Mouse (Mus musculus): ENCODE results near the gene Omg. TPM values are rescaled to one million over a fixed set of nuclear protein-coding genes. Genes with fewer than 3 reads are reported as not detected.

Omg gene
- polyA plus RNA-seq, 1 experiment from 2014 or later: 1.4 TPM

GRCm38 (mm10) chr11:79527739-79528384, 24.0 kb upstream of the Omg start:
- H3K36me3 ChIP-seq: peaks cover 8% of the 10 kb centered on the region; the same call in 1 of the 2 replicates
- H3K4me3 ChIP-seq: no peak overlapping the region
- no peak overlapping the region for H3K9ac ChIP-seq
- no peaks in the 10 kb centered on the region for H3K4me1 ChIP-seq
- H3K4me2 ChIP-seq (replicated peaks): no peak overlapping the region
- no peaks in the 10 kb centered on the region for H3K9me3 ChIP-seq (replicated peaks)
- 93% methylated on average over 5 of the region's 5 CpGs for WGBS
- H3K27ac ChIP-seq: no peak overlapping the region
- ATAC-seq (ENCODE audit: low FRiP score): no peak
- no peaks in the 10 kb centered on the region for H3K27me3 ChIP-seq

- Histone ChIP-seq H3K4me2 (replicated peaks) (no peak overlapping the region), H3K4me3 (no peak overlapping the region), H3K9me3 (replicated peaks) (no peaks in the 10 kb centered on the region), H3K36me3 (peaks cover 8% of the 10 kb centered on the region; the same call in 1 of the 2 replicates), H3K9ac (no peak overlapping the region), H3K4me1 (no peaks in the 10 kb centered on the region), H3K27ac (no peak overlapping the region), H3K27me3 (no peaks in the 10 kb centered on the region)
- ATAC-seq (ENCODE audit: low FRiP score): no peak
- WGBS: 87% methylated on average over 15 of the region's 15 CpGs
Measured at GRCm38 (mm10) chr11:79527015-79527738, 23.3 kb upstream of the Omg start.

- Histone ChIP-seq H3K27ac (no peak overlapping the region), H3K4me2 (replicated peaks) (no peak overlapping the region), H3K27me3 (no peaks in the 10 kb centered on the region), H3K4me1 (no peaks in the 10 kb centered on the region), H3K9ac (no peak overlapping the region), H3K9me3 (replicated peaks) (no peaks in the 10 kb centered on the region), H3K4me3 (no peak overlapping the region), H3K36me3 (peaks cover 8% of the 10 kb centered on the region; the same call in 1 of the 2 replicates)
- ATAC-seq (ENCODE audit: low FRiP score): no peak
- WGBS: 94% methylated on average over 3 of the region's 3 CpGs
Measured at GRCm38 (mm10) chr11:79526549-79526948, 22.7 kb upstream of the Omg start.

- Histone ChIP-seq H3K9me3 (replicated peaks) (no peaks in the 10 kb centered on the region), H3K4me1 (no peaks in the 10 kb centered on the region), H3K4me2 (replicated peaks) (no peak overlapping the region), H3K9ac (no peak overlapping the region), H3K27me3 (no peaks in the 10 kb centered on the region), H3K36me3 (0 out of 2 replicates have a peak, but pooled peaks cover 8% of the 10 kb centered on the region), H3K27ac (no peak overlapping the region), H3K4me3 (no peak overlapping the region)
- 77% methylated on average over 1 of the region's 1 CpGs for WGBS
- ATAC-seq (ENCODE audit: low FRiP score): no peak
Measured at GRCm38 (mm10) chr11:79524310-79524575, 20.4 kb upstream of the Omg start.

GRCm38 (mm10) chr11:79523560-79524309, 19.9 kb upstream of the Omg start, which contains the start of gene Evi2b:
Evi2b (minus strand) TSS chr11:79523762.
- ATAC-seq (ENCODE audit: low FRiP score): no peak
- no peaks in the 10 kb centered on the region for H3K9me3 ChIP-seq (replicated peaks)
- no peak within 1 kb of the TSS for H3K27ac ChIP-seq
- WGBS: 90% methylated on average over 10 of the region's 10 CpGs
- no peak within 1 kb of the TSS for H3K4me3 ChIP-seq
- H3K9ac ChIP-seq: no peak within 1 kb of the TSS
- no peaks in the 10 kb centered on the region for H3K4me1 ChIP-seq
- no peaks in the 10 kb centered on the region for H3K27me3 ChIP-seq
- 0 out of 2 replicates have a peak, but pooled peaks cover 8% of the 10 kb centered on the region for H3K36me3 ChIP-seq
- no peak within 1 kb of the TSS for H3K4me2 ChIP-seq (replicated peaks)

- H3K4me3 ChIP-seq: no peak overlapping the region
- H3K4me2 ChIP-seq (replicated peaks): no peak overlapping the region
- H3K9ac ChIP-seq: no peak overlapping the region
- no peak for ATAC-seq (ENCODE audit: low FRiP score)
- no peaks in the 10 kb centered on the region for H3K27me3 ChIP-seq
- H3K4me1 ChIP-seq: no peaks in the 10 kb centered on the region
- H3K36me3 ChIP-seq: 0 out of 2 replicates have a peak, but pooled peaks cover 5% of the 10 kb centered on the region
- no peak overlapping the region for H3K27ac ChIP-seq
- WGBS: 73% methylated on average over 1 of the region's 1 CpGs
- H3K9me3 ChIP-seq (replicated peaks): no peaks in the 10 kb centered on the region
Measured at GRCm38 (mm10) chr11:79522944-79523343, 19.1 kb upstream of the Omg start.

- H3K9me3 ChIP-seq (replicated peaks): no peaks in the 10 kb centered on the region
- H3K4me1 ChIP-seq: no peaks in the 10 kb centered on the region
- no peak overlapping the region for H3K9ac ChIP-seq
- no peak overlapping the region for H3K4me2 ChIP-seq (replicated peaks)
- no peak overlapping the region for H3K4me3 ChIP-seq
- ATAC-seq (ENCODE audit: low FRiP score): no peak
- no peak overlapping the region for H3K27ac ChIP-seq
- H3K36me3 ChIP-seq: no peaks in the 10 kb centered on the region
- H3K27me3 ChIP-seq: no peaks in the 10 kb centered on the region
Measured at GRCm38 (mm10) chr11:79521930-79522329, 18.0 kb upstream of the Omg start.

- H3K36me3 ChIP-seq: no peaks in the 10 kb centered on the region
- H3K4me2 ChIP-seq (replicated peaks): no peak overlapping the region
- no peaks in the 10 kb centered on the region for H3K27me3 ChIP-seq
- H3K27ac ChIP-seq: no peak overlapping the region
- ATAC-seq (ENCODE audit: low FRiP score): no peak
- H3K4me1 ChIP-seq: no peaks in the 10 kb centered on the region
- H3K9me3 ChIP-seq (replicated peaks): no peaks in the 10 kb centered on the region
- no peak overlapping the region for H3K9ac ChIP-seq
- H3K4me3 ChIP-seq: no peak overlapping the region
Measured at GRCm38 (mm10) chr11:79520772-79521171, 16.9 kb upstream of the Omg start.

GRCm38 (mm10) chr11:79519878-79520291, 16.0 kb upstream of the Omg start:
- Histone ChIP-seq H3K27ac (no peak overlapping the region), H3K9me3 (replicated peaks) (no peaks in the 10 kb centered on the region)
- no peak for ATAC-seq (ENCODE audit: low FRiP score)

GRCm38 (mm10) chr11:79519299-79519698, 15.4 kb upstream of the Omg start:
- ATAC-seq (ENCODE audit: low FRiP score): no peak
- H3K36me3 ChIP-seq: no peaks in the 10 kb centered on the region
- no peaks in the 10 kb centered on the region for H3K9me3 ChIP-seq (replicated peaks)
- H3K4me3 ChIP-seq: no peak overlapping the region
- no peak overlapping the region for H3K9ac ChIP-seq
- H3K27ac ChIP-seq: no peak overlapping the region
- WGBS: 89% methylated on average over 6 of the region's 6 CpGs
- no peak overlapping the region for H3K4me2 ChIP-seq (replicated peaks)
- no peaks in the 10 kb centered on the region for H3K27me3 ChIP-seq
- no peaks in the 10 kb centered on the region for H3K4me1 ChIP-seq

More at GRCm38 (mm10) chr11:79519878-79520291, 16.0 kb upstream of the Omg start:
- H3K9ac ChIP-seq: no peak overlapping the region
- H3K4me3 ChIP-seq: no peak overlapping the region
- H3K36me3 ChIP-seq: no peaks in the 10 kb centered on the region
- no peaks in the 10 kb centered on the region for H3K4me1 ChIP-seq
- H3K27me3 ChIP-seq: no peaks in the 10 kb centered on the region
- WGBS: 85% methylated on average over 1 of the region's 1 CpGs
- no peak overlapping the region for H3K4me2 ChIP-seq (replicated peaks)

GRCm38 (mm10) chr11:79515798-79516197, 11.9 kb upstream of the Omg start:
- Histone ChIP-seq H3K36me3 (no peaks in the 10 kb centered on the region), H3K9ac (no peak overlapping the region), H3K27me3 (no peaks in the 10 kb centered on the region), H3K4me2 (replicated peaks) (no peak overlapping the region), H3K4me1 (no peaks in the 10 kb centered on the region), H3K27ac (no peak overlapping the region), H3K4me3 (no peak overlapping the region), H3K9me3 (replicated peaks) (no peaks in the 10 kb centered on the region)
- no peak for ATAC-seq (ENCODE audit: low FRiP score)
- WGBS: 100% methylated on average over 2 of the region's 2 CpGs

GRCm38 (mm10) chr11:79515331-79515730, 11.4 kb upstream of the Omg start:
- Histone ChIP-seq H3K4me1 (no peaks in the 10 kb centered on the region), H3K9ac (no peak overlapping the region), H3K9me3 (replicated peaks) (no peaks in the 10 kb centered on the region), H3K27me3 (no peaks in the 10 kb centered on the region), H3K4me3 (no peak overlapping the region), H3K36me3 (no peaks in the 10 kb centered on the region), H3K4me2 (replicated peaks) (no peak overlapping the region), H3K27ac (no peak overlapping the region)
- 84% methylated on average over 6 of the region's 6 CpGs for WGBS
- no peak for ATAC-seq (ENCODE audit: low FRiP score)
